Mouse (Mus musculus): ENCODE measurements around the gene Adamts16.

The Adamts16 gene

GRCm38 (mm10) chr13:70716022-70716421, 125.6 kb downstream of the Adamts16 start:
- intact Hi-C loops (cut with DNase I), result no loop called here

GRCm38 (mm10) chr13:70714081-70714775, 127.4 kb downstream of the Adamts16 start:
- intact Hi-C loops (cut with DNase I), result no loop called here

- intact Hi-C loops (cut with DNase I), result no loop called here
Measured at GRCm38 (mm10) chr13:70713331-70713730, 128.3 kb downstream of the Adamts16 start.

- intact Hi-C loops (cut with DNase I), result no loop called here
Measured at GRCm38 (mm10) chr13:70707158-70707854, 134.3 kb downstream of the Adamts16 start.

- intact Hi-C loops (cut with DNase I), result no loop called here
Measured at GRCm38 (mm10) chr13:70702904-70703303, 138.7 kb downstream of the Adamts16 start.

GRCm38 (mm10) chr13:70698812-70699387, 142.7 kb downstream of the Adamts16 start:
- intact Hi-C loops (cut with DNase I), result no loop called here

- intact Hi-C loops (cut with DNase I), result no loop called here
Measured at GRCm38 (mm10) chr13:70689452-70689960, 152.1 kb downstream of the Adamts16 start.

GRCm38 (mm10) chr13:70685825-70686224, 155.8 kb downstream of the Adamts16 start:
- intact Hi-C loops (cut with DNase I), result no loop called here

GRCm38 (mm10) chr13:70684976-70685609, 156.5 kb downstream of the Adamts16 start:
- intact Hi-C loops (cut with DNase I), result no loop called here

GRCm38 (mm10) chr13:70681411-70682183, 160.0 kb downstream of the Adamts16 start:
- intact Hi-C loops (cut with DNase I), result no loop called here

- intact Hi-C loops (cut with DNase I), result no loop called here
Measured at GRCm38 (mm10) chr13:70680316-70680715, 161.3 kb downstream of the Adamts16 start.
